ENCODE assay signal across 9 mouse cellular contexts in genomic region chr15:84965575-84966360, GRCm38 (mm10). TPM values are rescaled to one million over a fixed set of nuclear protein-coding genes. Genes with fewer than 3 reads are reported as not detected.
DNase-seq lines count a peak whose midpoint lies in the region; ATAC-seq and TF ChIP-seq lines count a peak whose summit lies in the region.
"Had no signal": no experiment of that assay in that cellular context is flagged by ENCODE, and none has a peak within 500 bp of the region (broad histone marks: within the 10 kb centered on the region; RNA-seq: fewer than 3 reads in every experiment).

No protein-coding gene starts in this region.

- no peak overlapping the region for H3K4me2 ChIP-seq in forebrain, postnatal 0 days (ENCODE audit: low read depth)
- H3K4me2 ChIP-seq: limb, embryonic 12.5 days had no signal

- no peak for TF ChIP-seq CTCF in forebrain, postnatal 0 days (IDR thresholded peaks at IDR 0.05; ENCODE audit: low read depth)

- no peaks in the 10 kb centered on the region for H3K9me3 ChIP-seq in forebrain, postnatal 0 days (ENCODE audit: low read length)
- H3K9me3 ChIP-seq: limb, embryonic 12.5 days had no signal

- ATAC-seq in forebrain, postnatal 0 days, result peak; percentile 45

- intact Hi-C loops in heart, postnatal 14 days (cut with DNase I), result no loop called here
- intact Hi-C loops in heart, postnatal 25 days (cut with DNase I), result no loop called here

- 0 out of 2 replicates have a peak, but pooled peaks cover 3% of the 10 kb centered on the region for H3K4me1 ChIP-seq in forebrain, postnatal 0 days (ENCODE audit: insufficient read depth)

- 52% methylated on average over 7 of the region's 7 CpGs for WGBS in forebrain, postnatal 0 days

- H3K9ac ChIP-seq in forebrain, postnatal 0 days, result no peak overlapping the region
- H3K9ac ChIP-seq: limb, embryonic 12.5 days had no signal

- H3K27me3 ChIP-seq in forebrain, postnatal 0 days (ENCODE audit: insufficient read depth, low read length), result no peaks in the 10 kb centered on the region
- H3K27me3 ChIP-seq: limb, embryonic 12.5 days had no signal

- no peak overlapping the region for H3K4me3 ChIP-seq in forebrain, postnatal 0 days (ENCODE audit: low read depth, low read length)
- H3K4me3 ChIP-seq: limb, embryonic 12.5 days had no signal

- H3K27ac ChIP-seq in forebrain, postnatal 0 days (ENCODE audit: low read depth, low read length), result no peak overlapping the region
- H3K27ac ChIP-seq: limb, embryonic 12.5 days had no signal

- 0 out of 2 replicates have a peak, but pooled peaks cover 12% of the 10 kb centered on the region for H3K36me3 ChIP-seq in forebrain, postnatal 0 days (ENCODE audit: insufficient read depth)
- H3K36me3 ChIP-seq: limb, embryonic 12.5 days had no signal

- peak; percentile 68 to 72 for DNase-seq in heart, postnatal 14 days
- no peak for DNase-seq in heart, postnatal 25 days (ENCODE audit: low spot score)
- DNase-seq in 416B (ENCODE audit: low read depth) (peak; percentile 69), ZHBTc4 (ENCODE audit: low read depth, low spot score) (peak; percentile 67)
- DNase-seq in forebrain, postnatal 0 days, result peak; percentile 39
- peak; percentile 79 for DNase-seq in mesoderm, embryonic 11.5 days (ENCODE audit: low read depth, low spot score)
- no peak for DNase-seq in T-cell, adult 2 months (ENCODE audit: low spot score)
- DNase-seq in frontal cortex, postnatal 10 days (ENCODE audit: low spot score in 2 of 2), result no peak

RNA-seq across cellular contexts. Expression of gene 5031439G07Rik, which starts 22.6 kb away (rescaled TPM):
- total RNA-seq in heart, postnatal 14 days (2021), result 10 to 100 TPM; 20.6 to 21.9 TPM
- total RNA-seq in heart, postnatal 25 days (2021), result 10 to 100 TPM; 20.5 to 21.3 TPM
- total RNA-seq in forebrain, postnatal 0 days (2014; rRNA removed), result 99.6 and 112 TPM in 2 replicates
- polyA plus RNA-seq in forebrain, postnatal 0 days (2015; fragmentation: Nextera tagmentation; extraction: Ambion mirVana), result 27.4 and 28.9 TPM in 2 replicates

RNA-seq across cellular contexts. Expression of gene Nup50, which starts 42.6 kb away (rescaled TPM):
- total RNA-seq in heart, postnatal 14 days (2021), result 10 to 100 TPM; 16.8 to 20.0 TPM
- 10 to 100 TPM; 14.6 to 17.5 TPM for total RNA-seq in heart, postnatal 25 days (2021)
- 19.5 and 24.8 TPM in 2 replicates for total RNA-seq in forebrain, postnatal 0 days (2014; rRNA removed)
- 23.5 and 24.5 TPM in 2 replicates for polyA plus RNA-seq in forebrain, postnatal 0 days (2015; fragmentation: Nextera tagmentation; extraction: Ambion mirVana)

RNA-seq across cellular contexts. Expression of gene Gm29666, which starts 45.9 kb away (rescaled TPM):
- under 1 TPM; 0.19 to 0.22 TPM for total RNA-seq in heart, postnatal 14 days (2021)
- under 1 TPM; 0.22 to 0.23 TPM for total RNA-seq in heart, postnatal 25 days (2021)
- 0.54 and 0.86 TPM in 2 replicates for total RNA-seq in forebrain, postnatal 0 days (2014; rRNA removed)
- polyA plus RNA-seq in forebrain, postnatal 0 days (2015; fragmentation: Nextera tagmentation; extraction: Ambion mirVana), result 0.26 and 0.47 TPM in 2 replicates

RNA-seq across cellular contexts. Expression of gene Upk3a, which starts 51.2 kb away (rescaled TPM):
- not detected for total RNA-seq in heart, postnatal 14 days (2021)
- total RNA-seq in heart, postnatal 25 days (2021), result not detected
- total RNA-seq in forebrain, postnatal 0 days (2014; rRNA removed), result 1.1 and 2.2 TPM in 2 replicates
- polyA plus RNA-seq in forebrain, postnatal 0 days (2015; fragmentation: Nextera tagmentation; extraction: Ambion mirVana), result 1.3 and 1.4 TPM in 2 replicates
- polyA plus RNA-seq: limb, embryonic 12.5 days had no signal

Comparison
In these comparisons a context has a peak if more than half of its experiments do, and no peak if none do; other contexts are left out.
1. DNase-seq: peak in heart, postnatal 14 days (2 of 2), 416B (single experiment), ZHBTc4 (single experiment), forebrain, postnatal 0 days (single experiment) and mesoderm, embryonic 11.5 days (single experiment); none in heart, postnatal 25 days (single experiment), T-cell, adult 2 months (single experiment) and frontal cortex, postnatal 10 days (0 of 2).